Mouse (Mus musculus): ENCODE measurements around the gene Prkn. TPM values are rescaled to one million over a fixed set of nuclear protein-coding genes. Genes with fewer than 3 reads are reported as not detected.

The Prkn gene
- total and polyA plus RNA-seq, 3 experiments: 0.86 to 5.7 (median 2.3) TPM

DNA sequence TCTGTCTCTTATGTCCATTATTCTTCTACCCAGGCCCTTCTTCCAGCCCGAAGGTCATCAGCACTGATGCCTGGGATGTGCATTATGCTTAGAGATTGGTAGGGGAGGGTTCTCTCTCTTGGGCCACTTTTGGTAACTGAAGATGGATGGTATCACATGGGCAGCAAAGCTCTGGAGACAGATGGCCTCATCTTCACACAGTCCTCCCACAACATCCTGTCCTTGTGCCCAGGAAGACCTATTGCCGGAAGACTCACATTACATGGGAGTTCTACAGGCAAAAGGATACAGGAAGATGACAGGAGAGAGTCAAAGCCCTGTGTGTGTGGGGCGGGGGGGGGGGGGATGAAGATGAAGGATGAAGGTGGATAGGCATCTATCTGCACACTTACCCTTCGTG lies 928.2 kb downstream of the Prkn start:
- Histone ChIP-seq H3K4me1 (ENCODE audit: insufficient read depth, low read depth, low read length) (no peaks in the 10 kb centered on the region), H3K9me3 (replicated peaks) (no peaks in the 10 kb centered on the region), H3K4me3 (ENCODE audit: low read depth, low read length) (no peak overlapping the region), H3K36me3 (replicated peaks) (no peaks in the 10 kb centered on the region), H3K27me3 (ENCODE audit: insufficient read depth, low read length) (peaks cover 7% of the 10 kb centered on the region; the same call in 1 of the 2 replicates)
- TF ChIP-seq CTCF (IDR thresholded peaks at IDR 0.05; ENCODE audit: low read depth, low read length) (no peak), POLR2AphosphoS5 (IDR thresholded peaks at IDR 0.05; ENCODE audit: insufficient replicate concordance, low read depth, low read length) (no peak), GATA2 (IDR thresholded peaks at IDR 0.05; ENCODE audit: borderline replicate concordance, low read depth, low read length) (no peak), TAL1 (conservative IDR thresholded peaks at IDR 0.05; ENCODE audit: low read depth, low read length) (no peak), GATA1 (IDR thresholded peaks at IDR 0.05; ENCODE audit: borderline replicate concordance, low read length) (no peak)
- DNase-seq (ENCODE audit: low spot score) (no peak), ATAC-seq (ENCODE audit: extremely low read depth, insufficient number of reproducible peaks, low FRiP score, poor library complexity, severe bottlenecking) (no peak)

DNA sequence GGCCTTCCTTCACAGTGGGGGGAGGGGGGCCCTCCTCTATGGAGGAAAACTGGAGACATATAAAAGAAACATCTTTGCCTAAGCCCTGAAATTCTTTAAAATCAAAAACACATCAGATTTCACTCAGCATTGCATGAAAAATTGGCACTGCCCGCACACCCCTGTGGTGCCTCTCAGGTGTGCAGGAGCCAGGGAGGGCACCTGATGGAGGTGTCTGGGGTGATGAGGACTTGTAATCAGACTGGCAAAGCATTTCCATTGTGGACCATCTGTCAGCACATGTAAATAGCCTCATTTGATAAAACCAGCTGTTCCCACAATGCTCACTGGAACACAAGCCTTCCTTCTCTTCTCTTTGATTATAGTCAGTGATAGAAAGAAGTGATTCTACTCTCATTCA lies 928.8 kb downstream of the Prkn start:
- Histone ChIP-seq H3K27me3 (ENCODE audit: insufficient read depth, low read length) (peaks cover 7% of the 10 kb centered on the region; the same call in 1 of the 2 replicates), H3K4me1 (ENCODE audit: insufficient read depth, low read depth, low read length) (no peaks in the 10 kb centered on the region), H3K4me3 (ENCODE audit: low read depth, low read length) (no peak overlapping the region), H3K36me3 (replicated peaks) (no peaks in the 10 kb centered on the region), H3K9me3 (replicated peaks) (no peaks in the 10 kb centered on the region)
- TF ChIP-seq TAL1 (conservative IDR thresholded peaks at IDR 0.05; ENCODE audit: low read depth, low read length): no peak
- TF ChIP-seq POLR2AphosphoS5 (IDR thresholded peaks at IDR 0.05; ENCODE audit: insufficient replicate concordance, low read depth, low read length): no peak
- no peak for TF ChIP-seq GATA2 (IDR thresholded peaks at IDR 0.05; ENCODE audit: borderline replicate concordance, low read depth, low read length)
- TF ChIP-seq GATA1 (IDR thresholded peaks at IDR 0.05; ENCODE audit: borderline replicate concordance, low read length): no peak
- DNase-seq (ENCODE audit: low spot score) (no peak), ATAC-seq (ENCODE audit: extremely low read depth, insufficient number of reproducible peaks, low FRiP score, poor library complexity, severe bottlenecking) (no peak)

DNA sequence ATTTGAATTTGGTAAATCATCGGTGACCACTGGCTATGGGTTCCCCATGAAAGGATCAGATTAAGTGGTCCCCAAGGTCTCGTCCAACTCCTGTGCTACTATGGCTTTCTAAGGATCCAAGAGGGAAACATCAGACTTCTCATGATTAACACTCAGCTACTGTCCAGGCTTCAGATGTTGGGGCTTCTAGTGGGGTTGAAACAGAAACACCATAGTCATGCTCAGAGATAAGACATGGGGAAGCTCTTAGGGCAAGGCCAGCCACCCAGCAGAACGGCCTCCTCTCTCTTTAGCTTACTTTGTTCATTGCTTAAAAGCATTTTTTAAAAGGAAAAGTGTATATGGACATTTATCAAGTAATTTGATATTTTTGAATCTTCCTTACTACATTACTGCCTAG lies 929.3 kb downstream of the Prkn start:
- Histone ChIP-seq H3K27me3 (ENCODE audit: insufficient read depth, low read length) (peaks cover 7% of the 10 kb centered on the region; the same call in 1 of the 2 replicates), H3K9me3 (replicated peaks) (no peaks in the 10 kb centered on the region), H3K4me1 (ENCODE audit: insufficient read depth, low read depth, low read length) (no peaks in the 10 kb centered on the region), H3K4me3 (ENCODE audit: low read depth, low read length) (no peak overlapping the region), H3K36me3 (replicated peaks) (no peaks in the 10 kb centered on the region)
- DNase-seq (ENCODE audit: low spot score) (no peak), ATAC-seq (ENCODE audit: extremely low read depth, insufficient number of reproducible peaks, low FRiP score, poor library complexity, severe bottlenecking) (no peak)
- TF ChIP-seq POLR2AphosphoS5 (IDR thresholded peaks at IDR 0.05; ENCODE audit: insufficient replicate concordance, low read depth, low read length): no peak
- no peak for TF ChIP-seq CTCF (IDR thresholded peaks at IDR 0.05; ENCODE audit: low read depth, low read length)
- TF ChIP-seq TAL1 (conservative IDR thresholded peaks at IDR 0.05; ENCODE audit: low read depth, low read length): no peak

DNA sequence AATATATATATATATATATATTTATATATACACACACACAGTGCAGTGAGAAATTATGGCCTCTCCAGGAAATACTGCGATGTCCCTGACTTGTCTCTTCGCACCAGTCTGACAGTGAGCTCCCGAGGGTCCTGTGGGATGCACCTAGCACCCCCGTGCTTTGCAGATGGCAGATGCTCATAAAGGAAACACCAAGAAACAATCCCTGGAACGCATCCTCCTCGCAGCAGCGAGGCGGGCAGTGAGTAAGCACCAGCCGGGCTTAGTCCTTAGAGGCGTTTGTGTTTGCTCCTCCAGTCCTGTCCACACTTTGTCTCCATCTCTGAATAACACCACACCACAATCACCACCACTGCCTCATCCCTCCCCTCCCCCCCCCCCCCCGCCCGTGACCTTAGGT lies 939.4 kb downstream of the Prkn start:
- TF ChIP-seq GATA1 (IDR thresholded peaks at IDR 0.05; ENCODE audit: borderline replicate concordance, low read length) (no peak), CTCF (IDR thresholded peaks at IDR 0.05; ENCODE audit: low read depth, low read length) (no peak), TAL1 (conservative IDR thresholded peaks at IDR 0.05; ENCODE audit: low read depth, low read length) (no peak), GATA2 (IDR thresholded peaks at IDR 0.05; ENCODE audit: borderline replicate concordance, low read depth, low read length) (no peak), POLR2AphosphoS5 (IDR thresholded peaks at IDR 0.05; ENCODE audit: insufficient replicate concordance, low read depth, low read length) (no peak)
- no peaks in the 10 kb centered on the region for H3K4me1 ChIP-seq (ENCODE audit: insufficient read depth, low read depth, low read length)
- ATAC-seq (ENCODE audit: extremely low read depth, insufficient number of reproducible peaks, low FRiP score, poor library complexity, severe bottlenecking): no peak
- no peaks in the 10 kb centered on the region for H3K9me3 ChIP-seq (replicated peaks)
- H3K27me3 ChIP-seq (ENCODE audit: insufficient read depth, low read length): peaks cover 6% of the 10 kb centered on the region; the same call in 1 of the 2 replicates
- H3K36me3 ChIP-seq (replicated peaks): no peaks in the 10 kb centered on the region
- no peak overlapping the region for H3K4me3 ChIP-seq (ENCODE audit: low read depth, low read length)
- DNase-seq (ENCODE audit: low spot score): no peak

DNA sequence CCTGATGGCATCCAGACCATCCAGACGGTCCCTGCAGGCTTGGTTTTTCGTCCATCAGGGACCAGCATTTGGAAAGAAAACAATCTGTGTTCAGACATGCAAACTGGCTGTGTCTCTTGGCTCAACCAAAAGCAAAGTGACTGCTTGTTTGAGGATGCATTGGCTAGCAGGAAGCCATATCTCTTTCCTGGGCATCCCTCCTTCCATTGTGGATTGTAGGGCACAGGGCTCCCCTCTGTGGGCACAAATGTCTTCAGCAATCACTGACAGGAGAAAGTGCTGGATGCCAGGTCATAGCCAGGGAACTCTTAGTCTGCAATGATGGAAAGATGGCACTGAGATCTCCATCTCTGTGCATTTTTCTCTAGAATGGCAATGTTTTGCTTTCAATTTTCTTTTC lies 939.8 kb downstream of the Prkn start:
- no peak overlapping the region for H3K4me3 ChIP-seq (ENCODE audit: low read depth, low read length)
- DNase-seq (ENCODE audit: low spot score) (no peak), ATAC-seq (ENCODE audit: extremely low read depth, insufficient number of reproducible peaks, low FRiP score, poor library complexity, severe bottlenecking) (no peak)
- TF ChIP-seq CTCF (IDR thresholded peaks at IDR 0.05; ENCODE audit: low read depth, low read length) (no peak), GATA1 (IDR thresholded peaks at IDR 0.05; ENCODE audit: borderline replicate concordance, low read length) (no peak), POLR2AphosphoS5 (IDR thresholded peaks at IDR 0.05; ENCODE audit: insufficient replicate concordance, low read depth, low read length) (no peak), TAL1 (conservative IDR thresholded peaks at IDR 0.05; ENCODE audit: low read depth, low read length) (no peak), GATA2 (IDR thresholded peaks at IDR 0.05; ENCODE audit: borderline replicate concordance, low read depth, low read length) (no peak)
- no peaks in the 10 kb centered on the region for H3K4me1 ChIP-seq (ENCODE audit: insufficient read depth, low read depth, low read length)
- no peaks in the 10 kb centered on the region for H3K36me3 ChIP-seq (replicated peaks)
- no peaks in the 10 kb centered on the region for H3K9me3 ChIP-seq (replicated peaks)
- peaks cover 3% of the 10 kb centered on the region; the same call in 1 of the 2 replicates for H3K27me3 ChIP-seq (ENCODE audit: insufficient read depth, low read length)

DNA sequence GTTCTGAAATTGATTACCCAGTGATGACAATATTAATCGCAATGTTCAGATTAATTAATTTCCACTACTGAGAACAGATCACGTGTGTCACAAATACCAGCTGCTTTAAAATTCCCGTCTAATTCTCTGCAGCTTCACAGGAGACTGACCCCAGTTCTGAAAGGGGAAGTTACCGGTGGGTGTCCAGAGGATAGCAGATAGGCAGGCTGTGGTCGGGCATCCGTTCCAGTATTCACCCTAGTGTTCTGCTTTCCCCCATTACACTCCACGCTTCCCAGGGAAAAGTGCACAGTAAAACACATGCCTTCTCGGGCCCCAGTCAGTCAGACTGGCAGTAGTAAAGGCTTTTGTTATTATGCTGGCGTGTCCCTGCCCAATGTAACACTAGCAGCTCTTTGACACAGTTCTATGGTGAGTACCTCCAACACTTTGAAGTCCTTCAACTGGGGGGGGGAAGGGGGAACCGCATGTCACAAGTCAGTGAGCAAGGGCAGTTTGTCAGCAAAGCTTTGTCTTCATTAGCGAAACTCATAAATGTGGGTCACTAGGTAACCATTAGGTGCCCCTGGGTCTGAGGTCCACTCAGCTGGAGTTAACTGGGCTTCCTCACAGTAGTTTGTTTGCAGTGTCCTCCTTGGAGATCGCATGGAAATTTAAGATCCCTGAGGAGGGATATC lies 940.8 kb downstream of the Prkn start:
- no peaks in the 10 kb centered on the region for H3K9me3 ChIP-seq (replicated peaks)
- H3K4me3 ChIP-seq (ENCODE audit: low read depth, low read length): no peak overlapping the region
- no peaks in the 10 kb centered on the region for H3K4me1 ChIP-seq (ENCODE audit: insufficient read depth, low read depth, low read length)
- TF ChIP-seq GATA1 (IDR thresholded peaks at IDR 0.05; ENCODE audit: borderline replicate concordance, low read length) (no peak), CTCF (IDR thresholded peaks at IDR 0.05; ENCODE audit: low read depth, low read length) (no peak), GATA2 (IDR thresholded peaks at IDR 0.05; ENCODE audit: borderline replicate concordance, low read depth, low read length) (no peak)
- H3K36me3 ChIP-seq (replicated peaks): no peaks in the 10 kb centered on the region
- peaks cover 8% of the 10 kb centered on the region; the same call in 1 of the 2 replicates for H3K27me3 ChIP-seq (ENCODE audit: insufficient read depth, low read length)
- DNase-seq (ENCODE audit: low spot score) (no peak), ATAC-seq (ENCODE audit: extremely low read depth, insufficient number of reproducible peaks, low FRiP score, poor library complexity, severe bottlenecking) (no peak)

All from G1E (cell line).